Mouse (Mus musculus): ENCODE results near the gene Cdon. TPM values are rescaled to one million over a fixed set of nuclear protein-coding genes. Genes with fewer than 3 reads are reported as not detected.

Gene Cdon
- polyA plus RNA-seq, 1 experiment = 0.20 TPM

DNA sequence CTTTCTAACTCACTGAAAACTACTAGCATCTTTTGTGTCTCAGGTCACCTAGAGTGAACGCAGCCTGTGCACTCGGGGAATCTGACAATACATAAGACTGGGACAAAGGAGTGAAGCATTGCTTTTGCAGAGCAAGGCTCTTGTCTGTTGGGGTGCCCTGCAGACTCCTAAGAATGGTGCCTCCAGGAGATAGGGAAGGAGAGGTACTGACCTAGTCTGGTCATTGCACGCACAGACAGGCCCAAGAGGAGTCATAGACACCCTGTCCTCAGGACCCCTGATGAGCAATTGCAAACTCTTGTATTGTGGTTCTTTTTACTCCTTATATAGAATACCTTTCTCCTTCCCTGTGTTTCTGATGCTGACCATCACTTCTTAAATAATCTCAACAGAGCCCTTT lies 13.4 kb downstream of the Cdon start:
- TF ChIP-seq POLR2A (IDR thresholded peaks at IDR 0.05; ENCODE audit: borderline replicate concordance, low read depth, low read length) = no peak
- no peak for TF ChIP-seq CTCF (IDR thresholded peaks at IDR 0.05; ENCODE audit: low read depth, low read length)
- Histone ChIP-seq H3K27ac (ENCODE audit: insufficient read depth, low read depth, low read length) (no peak overlapping the region), H3K4me1 (ENCODE audit: control insufficient read depth, insufficient read depth, low read length) (no peaks in the 10 kb centered on the region), H3K4me3 (ENCODE audit: insufficient read depth, low read length) (no peak overlapping the region)

DNA sequence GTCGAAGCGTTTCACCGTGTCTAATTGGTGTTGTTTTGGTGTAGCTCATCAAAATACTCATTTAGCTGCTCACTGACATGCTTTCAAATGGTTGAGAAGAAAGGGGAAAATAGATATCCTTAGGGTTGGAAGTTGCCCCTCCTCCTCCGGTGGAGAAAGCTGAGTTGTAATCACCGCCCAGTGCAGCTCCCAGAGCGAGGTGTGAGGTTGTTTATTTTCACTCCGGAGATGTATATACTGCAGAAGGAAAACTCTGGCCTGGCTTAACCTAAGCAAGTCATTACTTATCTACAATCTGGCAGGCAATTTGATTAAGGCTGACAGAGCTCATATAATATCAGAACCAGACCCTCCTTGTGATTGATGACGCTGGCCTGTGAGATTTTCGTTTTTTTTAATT lies 14.6 kb downstream of the Cdon start:
- Histone ChIP-seq H3K27ac (ENCODE audit: insufficient read depth, low read depth, low read length) (no peak overlapping the region), H3K4me3 (ENCODE audit: insufficient read depth, low read length) (no peak overlapping the region), H3K4me1 (ENCODE audit: control insufficient read depth, insufficient read depth, low read length) (no peaks in the 10 kb centered on the region)
- no peak for TF ChIP-seq CTCF (IDR thresholded peaks at IDR 0.05; ENCODE audit: low read depth, low read length)
- TF ChIP-seq POLR2A (IDR thresholded peaks at IDR 0.05; ENCODE audit: borderline replicate concordance, low read depth, low read length) = no peak

DNA sequence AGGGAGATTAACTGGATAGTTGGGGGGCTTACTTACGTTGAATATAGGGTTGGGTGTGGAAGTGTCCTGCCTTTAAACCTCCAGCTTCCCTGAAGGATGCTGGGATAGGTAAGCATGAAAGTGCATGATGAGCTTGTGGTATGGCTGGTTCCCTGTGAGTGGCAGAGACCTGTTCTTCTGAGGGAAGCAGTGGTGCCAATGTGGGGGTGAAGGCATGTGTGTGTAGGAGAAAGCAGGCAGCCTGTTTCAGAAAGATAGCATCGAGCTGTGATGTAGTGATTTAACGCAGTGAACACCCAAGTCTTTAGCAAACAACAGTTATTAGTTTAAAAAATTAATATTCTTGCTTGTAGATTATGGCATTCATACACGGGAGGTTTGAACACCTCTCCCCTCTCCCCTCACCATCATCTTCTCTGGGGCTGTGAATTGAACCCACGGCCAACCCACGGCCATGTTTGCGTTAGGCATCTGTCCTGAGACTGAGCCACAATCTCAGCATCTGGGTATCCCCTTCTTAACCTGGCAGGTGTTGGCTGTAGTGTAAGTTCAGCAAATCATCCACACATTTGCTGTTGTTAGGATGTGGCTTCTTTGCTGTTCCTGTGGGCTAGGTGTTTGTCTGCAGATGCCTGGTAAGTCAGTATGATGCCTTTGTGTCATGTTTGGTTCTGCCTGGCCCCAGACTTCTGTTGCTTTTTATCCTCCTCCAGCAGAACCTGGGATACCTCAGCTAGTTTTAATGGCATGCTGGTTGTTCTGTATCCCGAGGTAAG lies 17.5 kb downstream of the Cdon start:
- TF ChIP-seq CTCF (IDR thresholded peaks at IDR 0.05; ENCODE audit: low read depth, low read length) = no peak
- TF ChIP-seq POLR2A (IDR thresholded peaks at IDR 0.05; ENCODE audit: borderline replicate concordance, low read depth, low read length) = no peak
- no peak overlapping the region for H3K27ac ChIP-seq (ENCODE audit: insufficient read depth, low read depth, low read length)
- H3K4me3 ChIP-seq (ENCODE audit: insufficient read depth, low read length) = no peak overlapping the region
- no peaks in the 10 kb centered on the region for H3K4me1 ChIP-seq (ENCODE audit: control insufficient read depth, insufficient read depth, low read length)

DNA sequence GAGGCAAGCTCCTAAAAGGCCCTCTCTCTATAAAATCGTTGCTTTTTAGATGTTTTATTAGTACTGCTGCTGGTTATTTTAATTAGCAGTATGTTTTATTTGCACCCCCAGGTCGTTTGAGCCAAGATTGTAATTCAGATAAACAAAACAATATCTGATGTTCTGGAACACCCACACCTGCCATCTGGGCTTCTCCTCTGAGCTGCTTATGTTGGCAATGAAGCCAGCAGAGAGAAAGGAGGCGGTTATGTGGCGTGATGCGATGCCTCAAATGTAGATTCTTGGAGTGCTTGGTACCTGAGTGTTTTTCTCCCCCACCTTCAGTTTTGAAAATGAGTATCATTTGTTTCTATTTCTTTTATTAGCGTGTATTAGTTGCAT lies 18.1 kb downstream of the Cdon start:
- no peaks in the 10 kb centered on the region for H3K4me1 ChIP-seq (ENCODE audit: control insufficient read depth, insufficient read depth, low read length)
- no peak for TF ChIP-seq CTCF (IDR thresholded peaks at IDR 0.05; ENCODE audit: low read depth, low read length)
- TF ChIP-seq POLR2A (IDR thresholded peaks at IDR 0.05; ENCODE audit: borderline replicate concordance, low read depth, low read length) = no peak

DNA sequence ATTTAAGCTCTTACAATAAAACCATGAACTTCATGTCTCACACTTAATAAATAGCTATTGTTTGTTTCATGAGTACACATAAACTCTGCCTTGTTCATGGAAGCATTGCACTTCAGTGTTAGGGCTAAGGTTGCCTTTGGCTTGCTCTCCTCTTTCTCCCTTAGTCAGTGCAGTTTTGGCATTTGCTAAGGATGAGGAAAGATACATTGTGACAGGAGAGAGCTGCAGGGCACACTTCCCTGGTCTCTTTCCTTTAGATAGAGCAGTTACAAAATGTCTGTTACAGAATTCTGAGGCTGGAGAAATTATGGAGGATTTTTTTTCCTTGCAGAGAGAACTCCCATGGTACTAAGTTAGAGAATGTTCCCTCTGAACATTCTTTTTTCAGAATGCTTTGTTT lies 18.8 kb downstream of the Cdon start:
- H3K4me1 ChIP-seq (ENCODE audit: control insufficient read depth, insufficient read depth, low read length) = no peaks in the 10 kb centered on the region
- TF ChIP-seq POLR2A (IDR thresholded peaks at IDR 0.05; ENCODE audit: borderline replicate concordance, low read depth, low read length) = no peak
- TF ChIP-seq CTCF (IDR thresholded peaks at IDR 0.05; ENCODE audit: low read depth, low read length) = no peak
- H3K27ac ChIP-seq (ENCODE audit: insufficient read depth, low read depth, low read length) = no peak overlapping the region
- no peak overlapping the region for H3K4me3 ChIP-seq (ENCODE audit: insufficient read depth, low read length)

More for the DNA sequence above, 18.1 kb downstream of the Cdon start:
- H3K4me3 ChIP-seq (ENCODE audit: insufficient read depth, low read length) = no peak overlapping the region
- H3K27ac ChIP-seq (ENCODE audit: insufficient read depth, low read depth, low read length) = no peak overlapping the region

DNA sequence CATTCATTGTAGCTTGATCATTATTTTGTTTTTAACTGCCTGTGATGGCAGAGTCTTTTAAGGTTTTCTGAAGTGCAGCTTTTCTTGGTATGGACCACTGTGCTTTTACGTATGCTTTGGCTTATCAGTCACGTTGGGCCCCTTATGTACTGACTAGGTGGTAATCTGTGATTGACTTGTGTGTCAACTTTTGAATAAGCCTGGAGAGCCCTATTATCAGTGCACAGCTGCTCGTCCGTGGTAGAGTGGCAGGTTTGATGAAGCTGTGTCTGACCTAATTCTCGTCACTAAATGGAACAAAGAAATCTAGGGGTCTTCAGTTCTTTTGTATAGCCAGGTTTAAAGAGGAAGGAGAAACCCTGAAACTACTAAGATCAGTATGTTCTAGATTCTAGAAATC lies 21.5 kb downstream of the Cdon start:
- Histone ChIP-seq H3K27ac (ENCODE audit: insufficient read depth, low read depth, low read length) (no peak overlapping the region), H3K4me1 (ENCODE audit: control insufficient read depth, insufficient read depth, low read length) (no peaks in the 10 kb centered on the region), H3K4me3 (ENCODE audit: insufficient read depth, low read length) (no peak overlapping the region)
- TF ChIP-seq POLR2A (IDR thresholded peaks at IDR 0.05; ENCODE audit: borderline replicate concordance, low read depth, low read length) (no peak), CTCF (IDR thresholded peaks at IDR 0.05; ENCODE audit: low read depth, low read length) (no peak)

DNA sequence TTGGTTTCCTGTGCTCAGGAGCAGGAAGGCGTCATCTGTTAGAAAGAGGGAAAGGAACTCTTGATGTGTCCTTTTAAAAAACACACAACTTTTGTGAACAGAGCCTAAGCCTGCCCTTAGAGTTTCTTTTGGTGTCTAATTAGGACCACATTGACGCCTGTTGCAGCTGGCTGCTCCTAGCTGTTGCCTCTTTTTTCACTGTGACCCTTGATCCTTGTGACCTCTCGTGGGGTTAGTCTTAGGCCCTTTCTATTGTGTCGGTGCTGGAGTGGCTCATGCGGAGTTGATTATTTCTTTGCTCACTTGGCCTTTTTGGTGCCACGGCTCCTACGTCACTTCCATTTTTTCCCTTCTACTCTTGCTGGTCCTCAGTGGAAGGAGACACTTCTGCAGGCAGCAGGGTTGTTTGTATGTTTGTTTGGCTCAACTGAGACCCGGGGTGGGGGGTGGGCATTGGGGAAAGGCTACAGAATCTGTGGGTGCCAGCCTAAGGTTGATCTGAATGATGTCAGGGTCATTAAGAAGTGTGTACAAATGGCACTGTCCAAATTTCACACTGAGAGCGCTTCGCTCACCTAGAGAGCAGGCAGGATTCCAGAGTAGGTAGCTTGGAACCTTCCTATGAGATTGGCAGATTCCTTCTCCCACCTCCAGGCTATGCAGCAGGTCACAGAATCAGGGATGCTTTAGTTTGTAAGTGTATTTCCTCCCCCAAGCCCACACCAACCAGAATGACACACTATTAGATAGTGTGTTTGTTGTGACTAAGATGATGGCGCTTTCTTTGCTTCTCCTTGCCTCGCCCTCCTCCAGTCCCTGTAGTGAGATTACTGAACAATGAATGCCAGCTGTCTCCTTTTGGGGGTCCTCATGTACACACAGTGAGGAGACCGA lies 22.9 kb downstream of the Cdon start:
- Histone ChIP-seq H3K4me3 (ENCODE audit: insufficient read depth, low read length) (no peak overlapping the region), H3K27ac (ENCODE audit: insufficient read depth, low read depth, low read length) (no peak overlapping the region), H3K4me1 (ENCODE audit: control insufficient read depth, insufficient read depth, low read length) (no peaks in the 10 kb centered on the region)
- no peak for TF ChIP-seq CTCF (IDR thresholded peaks at IDR 0.05; ENCODE audit: low read depth, low read length)
- no peak for TF ChIP-seq POLR2A (IDR thresholded peaks at IDR 0.05; ENCODE audit: borderline replicate concordance, low read depth, low read length)

DNA sequence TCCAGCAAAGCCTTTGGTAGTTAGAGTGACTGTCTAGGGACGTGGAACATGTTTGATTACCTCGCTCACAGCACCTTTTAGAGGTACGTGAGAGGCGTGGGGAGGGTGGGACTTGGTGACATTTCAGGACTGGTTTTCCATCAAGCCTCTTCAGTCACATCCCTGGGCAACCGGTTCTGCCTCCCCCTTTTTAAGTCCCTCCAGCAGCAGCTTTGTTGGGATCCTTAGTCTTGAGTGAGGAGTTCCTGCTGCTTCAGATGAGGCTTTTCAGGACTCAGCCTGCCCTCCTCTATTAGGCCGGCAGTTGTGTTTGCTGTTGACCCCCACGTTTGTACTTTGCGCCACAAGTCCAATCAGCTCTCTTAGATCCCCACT lies 23.6 kb downstream of the Cdon start:
- Histone ChIP-seq H3K4me3 (ENCODE audit: insufficient read depth, low read length) (no peak overlapping the region), H3K27ac (ENCODE audit: insufficient read depth, low read depth, low read length) (no peak overlapping the region), H3K4me1 (ENCODE audit: control insufficient read depth, insufficient read depth, low read length) (no peaks in the 10 kb centered on the region)
- TF ChIP-seq CTCF (IDR thresholded peaks at IDR 0.05; ENCODE audit: low read depth, low read length) (no peak), POLR2A (IDR thresholded peaks at IDR 0.05; ENCODE audit: borderline replicate concordance, low read depth, low read length) (no peak)

DNA sequence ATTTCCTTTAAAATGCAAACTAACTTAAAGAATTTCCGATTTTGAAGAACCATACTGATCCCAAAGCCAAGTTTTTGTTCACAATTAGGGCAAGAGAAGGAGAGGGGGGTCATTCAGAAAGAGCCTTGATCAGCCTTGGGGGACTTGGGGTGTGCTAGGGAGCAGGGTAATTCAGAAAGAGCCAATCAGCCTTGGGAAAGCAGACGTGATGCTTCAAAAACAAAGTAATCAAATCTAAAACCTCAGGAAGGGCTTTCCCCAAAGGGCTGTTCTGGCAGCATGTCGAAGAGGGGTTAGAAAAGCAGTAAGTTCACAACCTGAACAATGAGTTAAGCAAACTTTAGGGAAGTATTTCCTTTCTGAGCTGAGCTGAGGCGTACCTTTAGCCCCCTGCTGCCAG lies 26.0 kb downstream of the Cdon start:
- Histone ChIP-seq H3K4me3 (ENCODE audit: insufficient read depth, low read length) (no peak overlapping the region), H3K27ac (ENCODE audit: insufficient read depth, low read depth, low read length) (no peak overlapping the region), H3K4me1 (ENCODE audit: control insufficient read depth, insufficient read depth, low read length) (no peaks in the 10 kb centered on the region)
- TF ChIP-seq CTCF (IDR thresholded peaks at IDR 0.05; ENCODE audit: low read depth, low read length) (no peak), POLR2A (IDR thresholded peaks at IDR 0.05; ENCODE audit: borderline replicate concordance, low read depth, low read length) (no peak)

DNA sequence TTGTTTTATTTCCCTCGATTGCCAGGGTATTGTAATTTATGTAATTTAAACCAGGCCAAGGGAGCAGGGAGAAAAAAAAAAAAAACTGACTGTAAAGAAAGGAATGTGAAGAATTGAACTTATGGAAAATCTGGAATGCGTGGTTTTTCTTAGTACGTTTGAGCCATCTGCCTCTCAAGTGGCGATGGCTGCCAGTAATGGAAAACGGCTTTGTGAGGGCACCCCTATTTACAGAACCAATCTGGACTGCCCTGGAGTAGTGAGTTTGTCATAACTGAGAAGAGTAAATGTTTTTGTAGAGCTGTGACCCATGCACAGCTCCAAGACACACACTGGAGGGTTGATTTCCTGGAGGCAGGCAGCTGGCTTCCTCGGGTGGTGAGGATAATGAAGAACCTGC lies 32.4 kb downstream of the Cdon start:
- Histone ChIP-seq H3K27ac (ENCODE audit: insufficient read depth, low read depth, low read length) (no peak overlapping the region), H3K4me1 (ENCODE audit: control insufficient read depth, insufficient read depth, low read length) (no peaks in the 10 kb centered on the region), H3K4me3 (ENCODE audit: insufficient read depth, low read length) (no peak overlapping the region)
- TF ChIP-seq POLR2A (IDR thresholded peaks at IDR 0.05; ENCODE audit: borderline replicate concordance, low read depth, low read length) = no peak
- no peak for TF ChIP-seq CTCF (IDR thresholded peaks at IDR 0.05; ENCODE audit: low read depth, low read length)

Measured in bone marrow macrophage, adult 2 months (primary cell).